Mouse (Mus musculus): ENCODE data around the gene Fasl.

DNA sequence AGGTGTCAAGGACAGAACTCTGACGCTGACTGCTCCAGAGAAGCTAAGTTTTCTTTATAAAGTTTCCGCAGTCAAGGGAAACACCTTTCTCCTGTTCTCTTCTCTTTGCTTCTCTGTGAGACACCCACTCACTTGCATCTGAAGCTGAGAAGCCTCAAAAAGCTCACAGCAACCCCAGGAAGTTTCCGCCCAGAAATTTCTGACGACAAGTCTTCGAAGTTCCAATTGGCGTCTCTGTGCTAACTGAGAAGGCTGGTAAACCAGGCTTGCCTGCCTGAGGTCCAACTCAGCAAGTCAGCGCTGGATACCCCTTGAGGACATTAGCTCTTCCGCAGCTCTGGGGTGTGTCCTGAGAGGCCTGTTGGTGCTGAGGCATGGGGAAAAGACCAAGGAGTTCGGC lies at the start of gene Fasl:
- no peak for TF ChIP-seq CTCF (IDR thresholded peaks at IDR 0.05; ENCODE audit: low read depth, low read length)
- TF ChIP-seq GATA1 (IDR thresholded peaks at IDR 0.05; ENCODE audit: borderline replicate concordance, low read length), result no peak

Data from G1E (cell line).